Mouse (Mus musculus) liver, embryonic 11.5 days (tissue): Measurements from ENCODE around the gene Ldlrad3. TPM values are rescaled to one million over a fixed set of nuclear protein-coding genes. Genes with fewer than 3 reads are reported as not detected.

Experiments used
- ATAC-seq: fragments of 200-750 bp; cut with Nextera tagmentation; replicated peaks from 2 replicates; pipeline ENCODE4 v1.8.0; 2017; ENCODE audit warnings: moderate number of reproducible peaks, mild to moderate bottlenecking, moderate TSS enrichment, moderate library complexity; ENCODE audit not compliant: low FRiP score
- DNase-seq: peaks from one replicate; pipeline ENCODE4 v3.0.0-alpha.2; 2017; ENCODE audit warnings: low spot score
- H3K27ac ChIP-seq: fragments of 300-500 bp; sonication (generic); 2 replicates; pipeline ENCODE4 v1.5.1; 2014; ENCODE audit warnings: mild to moderate bottlenecking, low read depth, low read length, control low read depth
- H3K27me3 ChIP-seq: fragments of 300-500 bp; sonication (generic); replicated peaks from 2 replicates; pipeline ENCODE4 v1.6.1; 2014; ENCODE audit warnings: low read length, mixed read lengths; ENCODE audit not compliant: control insufficient read depth, insufficient read depth
- H3K36me3 ChIP-seq: fragments of 300-500 bp; sonication (generic); 2 replicates; pipeline ENCODE4 v1.6.1; 2014; ENCODE audit warnings: mild to moderate bottlenecking, low read length, moderate library complexity, mixed read lengths; ENCODE audit not compliant: control insufficient read depth, insufficient read depth
- H3K4me1 ChIP-seq: fragments of 300-500 bp; sonication (generic); replicated peaks from 2 replicates; pipeline ENCODE4 v1.6.1; 2014; ENCODE audit warnings: low read length, mixed read lengths; ENCODE audit not compliant: control insufficient read depth, insufficient read depth
- H3K4me2 ChIP-seq: fragments of 300-500 bp; sonication (generic); 2 replicates; pipeline ENCODE4 v1.6.1; 2014; ENCODE audit warnings: mild to moderate bottlenecking, control low read depth, moderate library complexity
- H3K4me3 ChIP-seq: fragments of 300-500 bp; sonication (generic); 2 replicates; pipeline ENCODE4 v1.5.1; 2014; ENCODE audit warnings: low read depth, low read length, control low read depth
- H3K9ac ChIP-seq: fragments of 300-500 bp; sonication (generic); 2 replicates; pipeline ENCODE4 v1.6.1; 2014; ENCODE audit warnings: low read depth, low read length, control low read depth
- H3K9me3 ChIP-seq: fragments of 300-500 bp; sonication (generic); 2 replicates; pipeline ENCODE4 v1.6.1; 2016; ENCODE audit warnings: low read length, inconsistent platforms, mixed read lengths; ENCODE audit not compliant: control insufficient read depth
- WGBS: fragments of 180-500 bp; shearing (Covaris S2); extraction: QIAGEN DNeasy Blood & Tissue Kit; methylation state at CpG from one replicate; pipeline ENCODE4 v1.1.7; 2014; 5-methylcytosine and 5-hydroxymethylcytosine counted together
- polyA plus RNA-seq: library from polyadenylated mRNA; unstranded; fragments of >200 nt; fragmentation: Nextera tagmentation; extraction: Ambion mirVana; gene quantifications from 2 replicates; pipeline ENCODE4 v1.2.1, GENCODE M21; 2014

Gene Ldlrad3
- polyA plus RNA-seq, 1 experiment from 2014 or later = 17.9 TPM

- H3K4me1 ChIP-seq = no peaks in the 10 kb centered on the region
- H3K4me3 ChIP-seq = no peak overlapping the region
- 91% methylated on average over 6 of the region's 6 CpGs for WGBS
- no peak overlapping the region for H3K27ac ChIP-seq
- DNase-seq = no peak
- H3K4me2 ChIP-seq = no peak overlapping the region
- H3K9me3 ChIP-seq = no peaks in the 10 kb centered on the region
- H3K27me3 ChIP-seq = no peaks in the 10 kb centered on the region
- H3K36me3 ChIP-seq = no peaks in the 10 kb centered on the region
- ATAC-seq = no peak
- no peak overlapping the region for H3K9ac ChIP-seq
Measured at GRCm38 (mm10) chr2:102073266-102074037, 112.7 kb downstream of the Ldlrad3 start.

DNA sequence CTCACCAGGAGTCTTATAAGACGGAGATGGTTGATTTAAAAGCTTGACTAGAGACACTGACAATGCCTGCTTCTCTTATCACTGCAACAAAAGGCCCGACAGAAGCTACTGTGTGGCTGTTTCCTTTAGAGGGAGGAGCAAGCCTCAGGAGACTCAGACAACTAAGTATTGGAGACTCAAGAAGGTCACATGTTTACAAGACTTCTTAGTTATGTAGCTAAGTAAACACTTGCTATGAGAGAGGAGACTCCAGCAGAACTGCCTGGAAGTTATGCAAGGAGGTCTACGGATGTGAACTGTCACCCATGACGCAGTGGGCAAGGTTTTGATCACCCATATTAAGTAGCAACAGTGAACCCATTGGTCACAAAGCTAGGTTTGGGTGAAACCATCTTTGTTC, 113.3 kb downstream of the Ldlrad3 start:
- Histone ChIP-seq H3K9ac (no peak overlapping the region), H3K36me3 (no peaks in the 10 kb centered on the region), H3K4me1 (no peaks in the 10 kb centered on the region), H3K27me3 (no peaks in the 10 kb centered on the region), H3K9me3 (no peaks in the 10 kb centered on the region), H3K4me2 (no peak overlapping the region), H3K4me3 (no peak overlapping the region), H3K27ac (no peak overlapping the region)
- DNase-seq (no peak), ATAC-seq (no peak)
- WGBS = 68% methylated on average over 4 of the region's 4 CpGs

GRCm38 (mm10) chr2:102071022-102071717, 115.0 kb downstream of the Ldlrad3 start:
- 88% methylated on average over 10 of the region's 10 CpGs for WGBS
- DNase-seq (no peak), ATAC-seq (no peak)
- no peak overlapping the region for H3K4me2 ChIP-seq
- H3K9me3 ChIP-seq = no peaks in the 10 kb centered on the region
- no peaks in the 10 kb centered on the region for H3K27me3 ChIP-seq
- H3K27ac ChIP-seq = no peak overlapping the region
- no peak overlapping the region for H3K9ac ChIP-seq
- no peaks in the 10 kb centered on the region for H3K4me1 ChIP-seq
- no peak overlapping the region for H3K4me3 ChIP-seq
- no peaks in the 10 kb centered on the region for H3K36me3 ChIP-seq

DNA sequence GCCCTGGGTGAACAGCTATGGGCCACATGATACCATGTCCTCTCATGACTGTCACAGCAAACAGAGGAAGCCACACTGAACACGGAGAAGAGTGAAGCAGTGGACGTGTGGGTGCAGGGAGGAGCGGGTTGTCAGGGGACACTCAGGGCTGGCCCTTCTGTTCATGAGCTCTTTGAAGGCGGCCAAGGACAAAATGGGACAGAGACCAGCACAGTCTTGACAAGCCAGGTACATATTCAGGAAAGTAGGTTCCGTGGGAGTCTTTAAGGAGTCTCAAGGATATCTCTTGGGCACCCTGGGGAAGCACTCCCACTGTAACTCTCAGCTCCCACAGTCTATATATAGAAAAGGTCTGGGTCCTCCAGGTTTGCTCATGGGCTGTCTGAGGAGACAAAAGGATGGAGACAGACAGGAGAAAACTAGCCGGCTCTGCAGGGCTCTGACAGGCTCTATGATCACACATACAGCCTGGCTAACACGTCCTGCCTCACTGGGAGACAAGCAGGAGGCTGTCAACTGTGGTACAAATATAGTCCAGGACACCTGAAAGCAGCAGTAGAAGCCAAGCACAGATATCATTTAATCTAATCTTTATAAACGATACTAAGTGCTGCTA, 121.3 kb downstream of the Ldlrad3 start:
- no peaks in the 10 kb centered on the region for H3K4me1 ChIP-seq
- H3K9ac ChIP-seq = no peak overlapping the region
- H3K27me3 ChIP-seq = no peaks in the 10 kb centered on the region
- H3K4me2 ChIP-seq = no peak overlapping the region
- ATAC-seq (no peak), DNase-seq (no peak)
- H3K36me3 ChIP-seq = no peaks in the 10 kb centered on the region
- H3K27ac ChIP-seq = no peak overlapping the region
- no peaks in the 10 kb centered on the region for H3K9me3 ChIP-seq
- WGBS = 78% methylated on average over 8 of the region's 8 CpGs
- H3K4me3 ChIP-seq = no peak overlapping the region

DNA sequence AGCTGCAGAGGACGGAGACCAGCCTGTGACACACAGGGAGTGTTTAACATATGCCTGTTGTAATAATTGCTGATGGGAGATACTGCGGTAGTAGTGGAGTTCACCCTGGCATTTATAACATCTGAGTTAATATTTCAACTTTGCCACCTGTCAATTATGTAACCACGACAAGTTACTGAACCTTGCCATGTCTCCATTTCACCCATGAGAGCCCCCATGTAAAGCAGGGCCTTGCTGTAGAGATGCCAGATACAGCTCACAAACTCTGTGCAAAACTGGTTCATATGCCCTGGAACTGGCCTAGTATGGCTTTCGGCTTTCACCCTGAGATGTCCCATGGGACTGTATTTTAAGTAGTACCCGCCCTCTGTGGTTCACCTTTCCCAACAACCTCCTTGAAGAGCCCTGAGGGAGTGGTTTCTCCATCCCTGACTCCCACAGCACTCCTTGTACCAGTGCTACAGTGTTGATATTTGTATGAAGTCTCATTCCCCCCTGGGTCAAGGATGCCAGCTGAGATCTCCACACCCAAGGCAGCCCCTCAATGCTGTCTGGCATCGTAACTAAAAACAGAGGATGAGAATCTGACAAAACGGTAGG, 122.2 kb downstream of the Ldlrad3 start:
- Histone ChIP-seq H3K27ac (no peak overlapping the region), H3K4me2 (no peak overlapping the region), H3K36me3 (no peaks in the 10 kb centered on the region), H3K9me3 (no peaks in the 10 kb centered on the region), H3K4me1 (no peaks in the 10 kb centered on the region), H3K4me3 (no peak overlapping the region), H3K9ac (no peak overlapping the region), H3K27me3 (no peaks in the 10 kb centered on the region)
- 86% methylated on average over 7 of the region's 7 CpGs for whole genome bisulfite sequencing
- ATAC-seq = no peak
- no peak for DNase-seq

- WGBS = 74% methylated on average over 7 of the region's 7 CpGs
- H3K27ac ChIP-seq = no peak overlapping the region
- H3K9me3 ChIP-seq = no peaks in the 10 kb centered on the region
- no peaks in the 10 kb centered on the region for H3K36me3 ChIP-seq
- no peaks in the 10 kb centered on the region; the same call in 1 of the 2 replicates for H3K4me1 ChIP-seq
- no peak overlapping the region for H3K4me2 ChIP-seq
- H3K27me3 ChIP-seq = no peaks in the 10 kb centered on the region
- H3K9ac ChIP-seq = no peak overlapping the region
- DNase-seq (no peak), ATAC-seq (no peak)
- no peak overlapping the region for H3K4me3 ChIP-seq
Measured at GRCm38 (mm10) chr2:102062861-102063468, 123.2 kb downstream of the Ldlrad3 start.

GRCm38 (mm10) chr2:102061921-102062320, 124.3 kb downstream of the Ldlrad3 start:
- Histone ChIP-seq H3K9me3 (no peaks in the 10 kb centered on the region), H3K27me3 (no peaks in the 10 kb centered on the region), H3K9ac (no peak overlapping the region), H3K36me3 (no peaks in the 10 kb centered on the region), H3K4me2 (no peak overlapping the region), H3K4me3 (no peak overlapping the region), H3K4me1 (peaks cover 9% of the 10 kb centered on the region), H3K27ac (no peak overlapping the region)
- DNase-seq = no peak
- WGBS = 89% methylated on average over 8 of the region's 8 CpGs
- ATAC-seq = no peak

- no peak overlapping the region for H3K4me2 ChIP-seq
Measured at GRCm38 (mm10) chr2:102057746-102058145, 128.4 kb downstream of the Ldlrad3 start.

More at GRCm38 (mm10) chr2:102057746-102058145, 128.4 kb downstream of the Ldlrad3 start:
- Histone ChIP-seq H3K27me3 (no peaks in the 10 kb centered on the region), H3K4me1 (peaks cover 9% of the 10 kb centered on the region), H3K4me3 (no peak overlapping the region), H3K27ac (no peak overlapping the region), H3K36me3 (no peaks in the 10 kb centered on the region), H3K9ac (no peak overlapping the region), H3K9me3 (no peaks in the 10 kb centered on the region)
- DNase-seq = no peak
- WGBS = 83% methylated on average over 12 of the region's 12 CpGs
- no peak for ATAC-seq
